Mouse (Mus musculus): ENCODE results near the gene Pot1b. TPM values are rescaled to one million over a fixed set of nuclear protein-coding genes. Genes with fewer than 3 reads are reported as not detected.
A peak's percentile ranks its signal among the peaks of the same experiment; 100 is the strongest.

The Pot1b gene
- polyA plus RNA-seq, 1 experiment: 16.0 TPM

- TF ChIP-seq CTCF (IDR thresholded peaks at IDR 0.05; ENCODE audit: control insufficient read depth, insufficient read depth, low read length): peak; percentile 26; the same call in 1 of the 2 replicates
- no peak for TF ChIP-seq POLR2A (IDR thresholded peaks at IDR 0.05; ENCODE audit: borderline replicate concordance, control insufficient read depth, low read depth, low read length)
- Histone ChIP-seq H3K4me3 (replicated peaks; ENCODE audit: control insufficient read depth, low read depth, low read length) (no peak overlapping the region), H3K27ac (ENCODE audit: control insufficient read depth, insufficient read depth, low read depth, low read length, poor library complexity) (no peak overlapping the region), H3K4me1 (ENCODE audit: control insufficient read depth, insufficient read depth, low read length) (no peaks in the 10 kb centered on the region)
- 60% methylated on average over 3 of the region's 3 CpGs for WGBS
These were observed 10.1 kb downstream of the Pot1b start for GRCm38 (mm10) chr17:55702161-55702820.

DNA sequence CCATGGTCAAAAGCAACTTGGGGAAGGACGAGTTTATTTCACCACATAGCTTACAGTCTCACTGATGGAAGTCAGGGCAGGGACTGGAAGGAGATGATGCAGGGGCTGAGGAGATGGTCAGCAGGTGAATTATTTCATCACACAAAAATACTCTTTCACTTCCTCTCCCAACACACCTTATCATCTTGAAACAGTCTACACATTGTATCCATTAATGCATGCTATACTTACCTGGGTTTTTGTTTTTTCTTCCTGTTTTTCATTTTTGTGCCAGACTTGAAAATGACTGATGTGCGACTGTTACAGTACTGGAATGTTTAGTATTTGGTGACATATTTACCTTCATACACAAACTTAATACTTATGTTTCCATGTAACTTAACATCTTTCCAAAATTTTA lies 13.0 kb downstream of the Pot1b start:
- no peaks in the 10 kb centered on the region for H3K4me1 ChIP-seq (ENCODE audit: control insufficient read depth, insufficient read depth, low read length)
- no peak for TF ChIP-seq POLR2A (IDR thresholded peaks at IDR 0.05; ENCODE audit: borderline replicate concordance, control insufficient read depth, low read depth, low read length)
- no peak for TF ChIP-seq CTCF (IDR thresholded peaks at IDR 0.05; ENCODE audit: control insufficient read depth, insufficient read depth, low read length)
- whole genome bisulfite sequencing: 81% methylated on average over 2 of the region's 2 CpGs
- no peak overlapping the region for H3K4me3 ChIP-seq (replicated peaks; ENCODE audit: control insufficient read depth, low read depth, low read length)
- no peak overlapping the region for H3K27ac ChIP-seq (ENCODE audit: control insufficient read depth, insufficient read depth, low read depth, low read length, poor library complexity)

DNA sequence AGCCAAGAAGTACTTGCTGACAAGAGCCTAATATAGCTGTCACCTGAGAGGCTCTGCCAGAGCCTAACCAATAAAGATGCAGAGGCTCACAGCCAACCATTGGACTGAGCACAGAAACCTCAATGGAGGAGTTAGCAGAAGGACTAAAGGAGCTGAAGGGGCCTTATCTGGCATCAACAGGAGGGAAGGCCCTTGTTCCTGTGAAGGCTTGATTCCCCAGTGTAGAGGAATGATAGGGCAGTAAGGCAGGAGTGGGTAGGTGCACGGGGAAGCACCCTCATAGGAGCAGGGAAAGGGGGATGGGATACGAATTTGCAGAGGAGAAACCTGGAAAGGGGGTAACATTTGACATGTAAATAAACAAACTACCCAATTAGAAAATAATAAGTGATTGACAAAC lies 51.3 kb downstream of the Pot1b start:
- Histone ChIP-seq H3K4me3 (replicated peaks; ENCODE audit: control insufficient read depth, low read depth, low read length) (no peak overlapping the region), H3K4me1 (ENCODE audit: control insufficient read depth, insufficient read depth, low read length) (no peaks in the 10 kb centered on the region), H3K27ac (ENCODE audit: control insufficient read depth, insufficient read depth, low read depth, low read length, poor library complexity) (no peak overlapping the region)
- 69% methylated on average over 2 of the region's 2 CpGs for WGBS
- no peak for TF ChIP-seq CTCF (IDR thresholded peaks at IDR 0.05; ENCODE audit: control insufficient read depth, insufficient read depth, low read length)
- TF ChIP-seq POLR2A (IDR thresholded peaks at IDR 0.05; ENCODE audit: borderline replicate concordance, control insufficient read depth, low read depth, low read length): no peak

DNA sequence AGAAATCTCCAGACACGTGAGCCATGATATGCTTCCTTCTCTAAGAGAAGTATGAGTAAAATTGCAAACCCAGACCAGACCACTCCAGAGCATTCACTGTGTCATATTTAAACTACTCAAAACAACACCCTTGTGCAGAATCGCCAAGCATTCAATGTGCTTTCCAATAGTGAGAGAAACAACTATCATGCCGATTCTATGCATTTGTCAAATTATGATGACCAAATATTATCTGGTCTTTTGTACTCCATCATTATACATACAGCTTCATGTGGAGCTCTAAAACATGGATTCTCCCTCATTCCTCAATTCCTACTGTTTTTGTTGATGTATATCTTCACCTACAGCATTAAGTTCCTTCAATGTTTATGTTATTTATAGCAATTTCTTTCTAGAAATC lies 87.3 kb downstream of the Pot1b start, which contains the start of gene Vmn2r118:
Gene Vmn2r118 (minus strand): TSS at position 101 of the 400 bp plus-strand sequence.
- no peak for TF ChIP-seq CTCF (IDR thresholded peaks at IDR 0.05; ENCODE audit: control insufficient read depth, insufficient read depth, low read length)
- TF ChIP-seq POLR2A (IDR thresholded peaks at IDR 0.05; ENCODE audit: borderline replicate concordance, control insufficient read depth, low read depth, low read length): no peak
- no peak within 1 kb of the TSS for H3K27ac ChIP-seq (ENCODE audit: control insufficient read depth, insufficient read depth, low read depth, low read length, poor library complexity)
- no peak within 1 kb of the TSS for H3K4me3 ChIP-seq (replicated peaks; ENCODE audit: control insufficient read depth, low read depth, low read length)
- WGBS: 86% methylated on average over 3 of the region's 3 CpGs
- H3K4me1 ChIP-seq (ENCODE audit: control insufficient read depth, insufficient read depth, low read length): no peaks in the 10 kb centered on the region

Other genes with a start within 250 kb of the Pot1b start
- not detected in 2 replicates for gene Vmn2r118, start 87.4 kb downstream of the Pot1b start, polyA plus RNA-seq (2011; ENCODE audit: insufficient read depth, insufficient read length, low replicate concordance, missing spikeins)
- 1.3 TPM in 2 replicates for gene Adgre4, start 37.4 kb upstream of the Pot1b start, polyA plus RNA-seq (2011; ENCODE audit: insufficient read depth, insufficient read length, low replicate concordance, missing spikeins)
- not detected in 2 replicates for gene Zfp119a, start 166.3 kb upstream of the Pot1b start, polyA plus RNA-seq (2011; ENCODE audit: insufficient read depth, insufficient read length, low replicate concordance, missing spikeins)
- gene Zfp959, start 179.5 kb upstream of the Pot1b start, polyA plus RNA-seq (2011; ENCODE audit: insufficient read depth, insufficient read length, low replicate concordance, missing spikeins): 4.0 and 8.3 TPM in 2 replicates
- 1.4 TPM in 1 of 2 replicates, not detected in the other for gene Zfp119b, start 236.9 kb upstream of the Pot1b start, polyA plus RNA-seq (2011; ENCODE audit: insufficient read depth, insufficient read length, low replicate concordance, missing spikeins)
- 8.5 and 34.4 TPM in 2 replicates for gene Ebi3, start 240.0 kb upstream of the Pot1b start, polyA plus RNA-seq (2011; ENCODE audit: insufficient read depth, insufficient read length, low replicate concordance, missing spikeins)
- gene Yju2, start 246.5 kb upstream of the Pot1b start, polyA plus RNA-seq (2011; ENCODE audit: insufficient read depth, insufficient read length, low replicate concordance, missing spikeins): 9.3 and 12.3 TPM in 2 replicates